Mouse (Mus musculus): ENCODE measurements at regions not wholly inside any gene's neighbourhood (a gene's known extent, or its start where the extent isn't known, plus 50 kb on each side); places are given as distances from the start of the nearest gene placed in this dataset.
"Not testable (repeated sequence)": the region's sequence is repeated elsewhere in the genome, so short reads cannot be mapped to it uniquely, and the experiment has no call there.

DNA sequence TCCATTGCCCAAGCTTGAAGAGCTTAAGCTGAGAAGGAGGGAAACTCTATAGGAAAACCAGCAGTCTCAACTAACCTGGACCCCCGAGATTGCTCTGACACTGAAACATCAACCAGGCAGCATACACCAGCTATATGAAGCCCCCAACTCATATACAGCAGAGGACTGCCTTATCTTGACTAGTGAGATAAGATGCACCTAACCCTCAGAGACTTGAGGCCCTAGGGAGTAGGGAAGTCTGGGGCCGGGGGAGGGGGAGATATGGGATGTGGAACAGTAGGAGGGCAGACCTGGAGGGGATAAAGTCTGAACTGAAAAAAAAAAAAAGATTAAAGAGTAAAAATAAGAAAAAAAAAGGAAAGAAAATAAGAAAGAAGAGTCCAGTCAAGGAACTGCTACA lies 540.5 kb upstream of the Pkdcc start:
- intact Hi-C loops (cut with DNase I), result loop anchor here (1.0 kb wide), 1 partner anchor 8 kb away; no protein-coding TSS in a partner anchor

DNA sequence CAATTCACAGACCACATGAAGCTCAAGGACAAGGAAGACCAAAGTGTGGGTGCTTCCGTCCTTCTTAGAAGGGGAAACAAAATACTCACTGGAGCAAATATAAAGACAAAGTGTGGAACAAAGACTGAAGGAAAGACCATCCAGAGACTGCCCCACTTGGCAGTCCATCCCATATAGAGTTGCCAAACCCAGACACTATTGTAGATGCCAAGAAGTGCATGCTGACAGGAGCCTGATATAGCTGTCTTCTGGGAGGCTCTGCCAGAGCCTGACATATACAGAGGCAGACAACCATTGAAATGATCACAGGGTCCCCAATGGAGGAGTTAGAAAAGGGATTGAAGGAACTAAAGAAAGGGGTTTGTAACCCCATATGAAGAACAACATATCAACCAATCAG lies 548.5 kb upstream of the Pkdcc start:
- intact Hi-C loops (cut with DNase I); DNase-seq: not testable (repeated sequence)

More for the DNA sequence above, 540.5 kb upstream of the Pkdcc start:
- DNase-seq, result no peak

DNA sequence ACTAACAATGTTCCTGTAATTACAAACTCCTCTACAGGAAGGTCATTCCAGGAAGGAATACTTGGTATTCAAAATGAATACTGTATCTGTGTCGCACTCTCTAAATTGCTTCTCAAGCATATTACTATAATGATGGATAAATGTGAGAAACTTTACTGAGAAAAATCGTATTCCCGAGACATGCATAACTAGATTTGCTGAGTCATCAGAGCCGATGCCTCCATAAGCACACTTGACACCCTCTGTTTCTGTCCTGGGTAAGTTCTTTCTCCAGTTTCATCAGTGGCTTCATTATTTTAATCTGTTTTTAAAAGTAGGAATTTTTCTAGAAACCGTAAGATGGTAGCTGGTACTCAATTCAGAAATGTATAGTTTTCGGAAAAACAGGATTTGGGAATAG lies 550.7 kb upstream of the Pkdcc start:
- intact Hi-C loops (cut with DNase I), result no loop called here
- no peak for DNase-seq

DNA sequence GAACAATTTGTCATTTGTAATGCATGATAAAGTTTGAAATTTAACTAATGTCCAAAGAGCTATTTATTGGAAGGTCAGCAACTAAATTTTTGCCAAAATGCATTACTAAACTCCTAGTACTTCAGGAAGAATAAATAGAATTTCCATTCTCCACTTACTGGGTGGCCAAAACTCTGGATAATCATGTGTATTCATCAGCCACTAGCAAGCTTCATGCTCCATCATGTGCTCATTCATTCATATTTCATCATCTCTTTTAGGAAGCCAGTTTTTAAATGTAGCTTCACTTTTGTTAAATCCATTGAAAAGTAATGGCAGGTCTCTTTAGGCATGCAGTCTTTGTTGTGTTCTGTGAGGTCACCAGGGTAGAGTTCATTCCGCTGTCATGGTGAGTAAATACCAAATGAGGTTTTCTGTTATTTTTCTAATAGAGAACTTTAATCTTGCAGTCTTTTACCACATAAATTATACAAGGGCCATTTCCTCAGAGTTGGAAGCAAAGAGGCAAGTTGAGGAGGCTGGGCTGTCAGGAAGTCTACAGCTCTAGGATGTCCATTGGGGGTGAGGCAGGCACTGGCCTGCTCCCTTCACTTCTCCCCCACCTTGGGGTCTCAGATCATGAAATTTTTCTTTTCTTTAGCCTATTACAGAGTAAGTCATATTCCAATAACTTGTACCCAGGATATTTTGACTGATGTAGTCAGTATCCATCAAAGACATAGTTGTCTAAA lies 578.5 kb upstream of the Pkdcc start:
- no peak for DNase-seq
- intact Hi-C loops (cut with DNase I), result no loop called here

DNA sequence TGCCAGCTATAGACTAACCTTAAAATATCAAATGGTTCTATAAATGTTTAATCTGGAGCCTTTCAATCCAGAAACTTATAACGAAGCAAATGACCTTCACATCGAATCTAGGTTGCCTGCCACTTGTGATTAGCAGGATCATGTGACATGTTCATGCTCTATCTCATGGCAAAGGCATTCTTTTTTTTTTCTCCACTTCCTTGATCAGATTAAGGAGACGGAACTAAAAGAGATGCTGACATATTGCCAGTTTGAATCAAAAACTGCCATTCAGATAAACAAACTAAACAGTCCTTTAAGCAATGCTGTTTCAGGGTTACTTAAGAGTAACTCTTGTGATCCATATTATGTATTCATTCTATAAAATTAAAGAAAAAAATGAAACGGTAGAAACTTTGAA lies 579.2 kb upstream of the Pkdcc start:
- intact Hi-C loops (cut with DNase I), result no loop called here
- no peak for DNase-seq

DNA sequence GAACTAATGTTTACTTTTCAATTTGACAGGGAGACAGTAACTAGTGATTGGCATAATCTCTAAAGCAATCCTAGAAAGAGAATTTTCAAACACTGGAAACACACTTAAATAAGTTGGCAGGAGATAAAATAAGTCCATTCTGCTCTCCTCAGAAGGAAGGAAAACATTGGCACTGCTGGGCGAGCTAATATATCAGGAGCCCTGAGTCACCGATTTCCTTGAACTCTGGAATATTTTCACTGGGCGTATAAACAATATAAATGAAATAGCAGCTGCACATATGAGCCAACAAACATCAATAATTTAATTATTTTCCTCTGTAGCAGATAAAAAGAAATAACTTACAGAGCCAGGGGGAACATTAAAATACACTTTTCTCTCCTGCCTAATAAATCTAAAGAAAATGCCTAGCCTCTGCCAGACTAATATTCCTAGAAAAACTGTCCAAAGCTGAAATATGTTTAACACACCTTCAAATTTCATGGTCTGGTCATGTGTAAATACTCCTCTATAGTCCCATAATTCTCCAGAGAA lies 608.4 kb upstream of the Pkdcc start:
- intact Hi-C loops (cut with DNase I), result no loop called here
- no peak for DNase-seq

DNA sequence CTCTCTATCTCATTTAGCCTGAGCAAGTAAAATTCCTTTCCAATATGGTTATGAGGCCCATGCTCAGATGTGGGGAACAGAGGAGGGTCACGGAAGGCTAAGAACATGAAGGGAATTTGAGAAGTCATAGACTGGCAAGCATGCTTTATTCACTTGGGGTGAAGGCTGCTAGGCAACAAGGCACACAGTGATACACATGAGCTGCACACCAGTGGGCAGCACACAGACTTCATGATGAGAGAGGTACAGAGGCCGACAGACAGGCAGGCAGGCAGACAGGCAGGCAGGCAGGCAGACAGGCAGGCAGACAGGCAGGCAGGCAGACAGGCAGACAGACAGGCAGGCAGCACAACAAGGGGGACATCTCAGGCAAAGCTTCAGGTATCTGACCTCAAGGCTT lies 631.3 kb upstream of the Pkdcc start:
- intact Hi-C loops (cut with DNase I), result no loop called here
- no peak for DNase-seq

DNA sequence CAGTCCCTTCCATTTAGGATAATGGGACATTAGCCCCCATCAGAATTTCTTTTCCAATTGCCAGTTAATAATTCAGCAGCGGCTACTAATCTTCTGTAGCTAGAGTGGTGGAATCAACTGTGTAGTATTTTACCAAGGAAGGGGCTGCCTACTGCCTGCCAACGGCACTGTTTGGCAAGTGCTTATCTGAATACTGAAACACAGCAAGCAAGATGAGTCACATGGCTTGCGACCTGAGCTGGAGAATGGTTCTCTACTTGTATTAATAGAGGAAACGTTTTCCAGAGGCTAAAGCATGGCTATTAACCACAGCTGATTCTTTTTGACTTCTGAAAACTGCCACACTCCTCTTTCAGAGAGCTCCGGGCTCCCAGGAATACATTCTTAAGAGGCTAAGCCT lies 681.6 kb upstream of the Pkdcc start:
- intact Hi-C loops (cut with DNase I), result no loop called here
- DNase-seq, result peak; percentile 41 to 58

DNA sequence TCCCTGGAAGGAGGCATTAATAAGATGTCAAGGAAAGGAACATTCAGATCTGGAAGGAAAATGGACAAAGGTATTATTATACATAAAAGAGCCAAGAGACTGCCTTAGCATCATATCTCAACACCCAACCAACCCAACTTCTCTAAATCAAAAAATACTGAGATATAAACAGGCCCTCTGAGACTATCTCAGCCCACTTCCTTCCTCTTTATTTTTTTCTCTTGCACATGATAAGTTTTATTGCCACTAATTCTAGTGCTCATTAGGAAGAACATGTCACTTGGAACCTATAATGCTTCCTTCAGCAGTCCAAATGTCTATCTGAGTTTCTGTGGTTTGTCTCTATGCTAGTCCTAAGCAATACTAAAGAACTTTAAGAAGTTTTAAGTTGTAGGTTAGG lies 697.0 kb upstream of the Pkdcc start:
- DNase-seq, result no peak
- intact Hi-C loops (cut with DNase I), result no loop called here

DNA sequence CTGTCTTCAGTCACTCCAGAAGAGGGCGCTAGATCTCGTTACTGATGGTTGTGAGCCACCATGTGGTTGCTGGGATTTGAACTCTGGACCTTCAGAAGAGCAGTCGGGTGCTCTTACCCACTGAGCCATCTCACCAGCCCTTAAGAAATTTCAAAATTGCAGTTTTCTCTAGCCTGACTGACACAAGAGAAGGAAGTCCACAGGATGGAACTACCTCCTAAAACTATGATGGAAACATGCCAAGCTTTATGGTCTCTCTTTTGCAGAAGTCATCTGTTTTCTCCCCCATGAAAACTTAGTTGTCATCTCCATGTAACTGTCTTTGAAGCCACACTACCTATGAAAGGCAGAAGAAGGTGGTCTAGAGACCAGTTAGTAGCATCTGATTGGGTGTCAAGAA lies 698.2 kb upstream of the Pkdcc start:
- DNase-seq, result no peak

DNA sequence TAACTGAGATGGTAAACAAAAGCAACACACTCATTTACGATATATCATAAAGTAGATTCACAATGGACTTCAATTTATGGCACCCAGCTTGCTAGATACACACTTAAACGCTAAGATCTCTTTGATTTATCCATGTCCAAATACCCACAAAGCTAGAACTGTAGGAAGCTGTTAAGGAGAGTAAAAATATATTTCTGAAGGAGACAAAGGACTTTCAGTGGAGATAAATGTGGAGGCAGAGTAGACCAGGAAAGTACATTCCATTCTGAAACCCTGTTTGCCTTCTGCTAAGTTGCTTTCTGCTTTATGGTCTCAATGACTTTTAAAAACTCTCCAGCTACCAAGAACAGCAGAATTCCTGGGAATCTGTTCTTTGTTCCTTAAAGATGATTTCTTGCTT lies 701.3 kb upstream of the Pkdcc start:
- DNase-seq, result no peak
- intact Hi-C loops (cut with DNase I), result no loop called here

More for the DNA sequence above, 698.2 kb upstream of the Pkdcc start:
- intact Hi-C loops (cut with DNase I), result no loop called here

DNA sequence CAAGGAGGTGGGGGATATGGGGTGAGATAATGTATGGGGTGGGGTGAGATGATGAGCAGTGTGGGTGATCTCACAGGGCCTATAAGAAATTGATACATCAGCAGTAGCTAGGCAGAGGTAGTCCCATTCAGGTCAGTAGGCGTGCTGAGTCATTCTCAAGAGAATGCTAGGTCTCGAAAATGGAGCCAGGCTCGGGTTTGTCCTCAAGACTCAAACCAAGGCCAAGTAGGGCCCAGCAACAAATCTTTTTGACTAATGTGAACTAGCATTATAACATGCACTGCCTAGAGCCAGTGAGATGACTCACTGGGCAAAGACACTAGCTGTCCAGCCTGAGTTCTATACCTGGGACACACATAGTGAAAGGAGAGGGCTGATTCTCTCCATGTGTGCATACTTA lies 710.8 kb upstream of the Pkdcc start:
- no peak for DNase-seq
- intact Hi-C loops (cut with DNase I), result no loop called here

DNA sequence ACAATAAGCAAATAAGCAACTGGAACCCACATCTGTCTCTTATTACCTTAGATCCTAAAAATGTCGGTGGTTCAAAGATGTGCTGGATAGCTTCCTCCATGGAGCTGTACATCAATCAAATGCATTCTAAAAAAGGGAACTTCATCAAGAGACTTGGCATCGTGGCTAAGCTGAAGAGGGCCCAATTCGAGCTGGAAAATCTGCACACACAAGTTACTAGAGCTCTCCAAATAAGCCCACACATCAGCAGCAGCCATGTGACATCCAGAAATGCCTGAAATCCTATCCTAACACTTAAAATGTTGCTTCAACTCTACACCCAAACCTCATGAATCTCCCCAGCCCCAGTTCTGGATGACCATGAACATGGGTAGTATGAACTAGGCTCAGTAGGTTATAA lies 729.5 kb upstream of the Pkdcc start:
- no peak for DNase-seq
- intact Hi-C loops (cut with DNase I), result loop anchor here (10.0 kb wide), 1 partner anchor 229 kb away; no protein-coding TSS in a partner anchor

DNA sequence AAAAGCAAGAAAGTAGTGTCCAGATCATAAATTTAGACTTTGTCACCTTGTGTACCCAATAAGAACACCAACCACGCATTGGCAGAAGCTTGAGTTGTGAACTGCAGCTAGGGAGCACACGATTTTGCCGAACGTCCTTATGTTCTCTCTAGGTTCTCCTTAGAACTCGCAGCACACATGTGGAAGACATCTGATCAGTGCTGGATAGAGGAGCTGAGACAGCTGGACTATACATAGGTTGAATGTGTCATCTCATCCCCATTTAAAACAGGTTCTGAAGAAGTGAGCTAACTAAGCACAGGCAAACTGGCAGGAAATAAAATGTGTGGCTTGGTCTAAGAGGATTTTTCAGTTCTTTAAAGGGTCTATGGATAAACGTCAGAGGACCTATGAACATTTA lies 730.5 kb upstream of the Pkdcc start:
- DNase-seq, result no peak
- intact Hi-C loops (cut with DNase I), result loop anchor here (10.0 kb wide), 1 partner anchor 230 kb away; no protein-coding TSS in a partner anchor

DNA sequence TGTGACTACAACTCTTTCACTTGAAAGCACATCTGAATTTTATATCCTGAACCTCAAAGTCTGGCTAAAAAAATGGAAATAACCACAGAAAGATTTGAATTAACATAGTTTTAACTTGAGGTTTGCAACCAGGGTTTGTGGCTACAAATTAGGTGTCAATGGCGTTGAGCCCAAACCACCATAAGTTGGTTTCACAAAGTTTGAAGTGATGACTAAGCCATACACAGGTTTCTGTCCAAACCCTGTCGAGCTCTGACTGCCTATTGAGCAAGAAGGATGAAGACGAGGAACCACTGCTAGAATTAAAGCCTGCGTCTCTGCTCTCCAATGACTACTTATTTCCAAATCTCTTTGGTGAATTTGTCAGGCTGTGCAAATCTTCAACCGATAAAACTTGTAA lies 719.8 kb upstream of the Slc8a1 start:
- peak in 1 of 2 experiments; percentile 3 for DNase-seq
- intact Hi-C loops (cut with DNase I), result no loop called here

DNA sequence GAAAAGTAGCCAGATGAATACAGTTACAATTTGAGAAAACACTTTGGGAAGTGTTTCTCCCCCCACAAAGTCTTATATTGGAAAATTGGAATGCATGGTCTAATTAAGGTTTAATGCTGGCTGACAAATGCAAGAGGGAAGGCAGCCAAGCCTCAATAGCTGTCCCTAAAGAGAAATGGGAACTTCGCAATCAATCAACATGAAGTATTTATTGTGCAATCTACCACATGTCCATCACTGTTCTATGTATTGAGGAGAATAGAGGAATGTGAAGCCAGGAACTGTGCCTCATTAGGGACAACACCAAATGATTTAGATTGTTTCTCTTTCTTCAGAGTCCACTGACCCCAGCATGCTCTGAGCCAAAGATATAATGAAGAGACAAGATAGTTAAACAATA lies 715.7 kb upstream of the Slc8a1 start:
- intact Hi-C loops (cut with DNase I), result no loop called here
- no peak for DNase-seq

DNA sequence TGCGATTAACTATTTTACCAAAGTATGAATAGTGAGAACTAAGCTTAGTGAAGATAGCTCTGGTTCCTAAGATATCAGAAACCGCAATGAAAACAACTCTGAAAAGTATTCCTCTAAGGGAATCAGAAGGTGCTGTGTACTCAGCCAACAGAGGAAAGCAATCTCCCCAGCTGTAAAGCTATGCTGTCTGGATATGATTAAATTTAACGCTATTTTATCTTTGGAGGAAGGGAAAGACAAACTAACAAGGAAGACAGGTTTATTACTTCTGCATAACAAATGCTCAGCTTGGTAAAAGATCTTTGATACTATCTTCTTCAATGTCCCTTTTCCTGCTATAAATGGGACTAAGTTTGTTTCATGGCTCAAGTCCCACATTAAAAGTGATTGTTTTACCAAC lies 700.9 kb upstream of the Slc8a1 start:
- intact Hi-C loops (cut with DNase I), result no loop called here
- no peak for DNase-seq

DNA sequence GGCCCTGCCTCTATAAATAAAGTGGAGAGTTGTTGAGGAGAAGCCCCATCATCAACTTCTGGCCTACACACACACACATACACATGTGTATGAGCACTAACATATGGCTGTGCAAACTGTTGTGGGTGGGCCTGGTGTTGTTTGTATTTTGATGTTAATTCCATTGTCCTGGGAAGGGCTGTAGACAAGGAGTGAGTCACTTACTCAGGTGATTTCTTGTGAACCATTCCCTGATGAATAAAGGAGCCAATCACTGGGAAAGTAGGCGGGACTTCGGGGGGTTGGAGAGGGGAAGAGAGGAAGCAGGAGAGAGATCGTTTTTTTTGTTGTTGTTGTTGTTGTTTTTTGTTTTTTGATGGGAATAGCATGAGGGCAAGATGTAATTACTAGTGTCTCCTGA lies 699.0 kb upstream of the Slc8a1 start:
- intact Hi-C loops (cut with DNase I), result no loop called here
- DNase-seq, result no peak

DNA sequence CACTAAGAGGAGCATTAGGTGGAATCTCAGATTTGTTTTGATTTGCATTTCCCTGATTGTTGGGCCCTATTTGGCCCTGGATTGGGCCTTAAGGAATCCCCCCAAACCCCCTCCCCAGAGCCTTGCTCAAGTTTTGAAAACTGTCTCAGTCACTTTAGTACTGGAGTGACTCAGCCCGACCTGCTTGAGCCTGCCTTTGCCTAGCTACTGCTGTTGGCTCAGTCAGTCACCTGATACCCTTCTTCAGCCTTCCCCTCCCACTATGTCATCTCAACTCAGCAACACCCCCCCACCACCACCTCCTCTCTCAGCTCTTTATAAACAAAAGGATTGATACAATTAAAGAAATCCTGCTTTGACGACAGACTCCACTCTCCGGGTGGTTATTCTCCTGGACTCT lies 694.5 kb upstream of the Slc8a1 start:
- intact Hi-C loops (cut with DNase I), result no loop called here
- no peak for DNase-seq

DNA sequence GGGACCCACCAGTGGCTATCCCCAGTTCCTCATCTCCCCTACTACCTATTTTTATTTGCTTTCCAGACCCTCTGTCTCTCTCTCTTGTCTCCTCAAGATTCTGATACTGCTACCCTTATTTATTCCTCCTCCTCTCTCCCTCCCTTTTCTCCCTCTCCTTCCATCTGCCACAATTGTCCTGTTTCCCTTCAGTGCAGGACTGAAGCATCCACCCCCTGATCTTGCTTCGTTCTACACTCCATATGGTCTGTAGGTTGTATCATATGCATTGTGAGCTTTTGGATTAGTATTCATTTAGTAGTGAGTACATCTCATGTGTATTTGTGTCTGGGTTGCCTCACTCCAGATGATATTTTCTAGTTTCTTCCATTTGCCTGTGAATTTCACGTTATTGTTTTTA lies 670.1 kb upstream of the Slc8a1 start:
- DNase-seq, result no peak
- intact Hi-C loops (cut with DNase I), result no loop called here

DNA sequence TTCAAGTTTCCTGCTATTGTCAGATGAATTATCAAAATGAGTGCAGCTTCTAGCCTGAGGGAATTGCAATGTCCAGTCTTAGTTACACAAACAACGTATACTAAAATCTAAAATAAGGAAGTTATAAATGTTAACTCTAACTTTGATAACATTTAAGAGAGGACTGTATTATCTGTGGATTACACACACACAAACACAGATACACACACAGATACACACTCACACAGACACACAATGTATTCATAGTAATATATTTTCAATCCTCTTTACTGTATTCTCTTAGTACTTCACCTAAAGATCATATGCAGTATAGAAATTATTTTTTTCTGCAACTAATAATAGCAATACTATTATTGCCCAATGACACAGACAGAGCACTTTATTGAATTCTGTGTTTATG lies 661.2 kb upstream of the Slc8a1 start:
- no peak for DNase-seq
- intact Hi-C loops (cut with DNase I), result no loop called here

DNA sequence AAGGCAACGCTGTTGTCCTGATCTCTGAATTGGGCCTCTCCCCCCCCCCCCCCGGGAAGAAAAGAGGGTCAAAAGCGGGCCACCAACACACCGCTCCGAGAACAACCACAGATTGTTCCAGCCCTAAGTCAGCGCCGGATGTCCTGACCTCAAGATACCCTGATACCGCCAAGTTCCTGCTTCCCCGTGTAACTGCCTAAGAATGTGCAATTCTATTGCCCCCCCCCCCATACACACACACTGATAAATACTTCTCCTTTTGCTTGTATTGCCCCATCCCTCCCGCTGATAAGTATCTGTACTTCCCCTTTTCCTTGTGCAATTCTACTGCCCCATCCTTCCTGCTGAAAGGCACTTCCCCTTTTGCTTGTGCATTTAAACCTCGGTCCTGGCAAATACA lies 641.2 kb upstream of the Slc8a1 start:
- intact Hi-C loops (cut with DNase I); DNase-seq: not testable (repeated sequence)
